Mouse (Mus musculus) intestine, embryonic 14.5 days (tissue): ENCODE measurements at regions not wholly inside any gene's neighbourhood (a gene's known extent, or its start where the extent isn't known, plus 50 kb on each side); places are given as distances from the start of the nearest gene placed in this dataset.

Experiments
- ATAC-seq: fragments of 200-750 bp; cut with Nextera tagmentation; replicated peaks from 2 replicates; pipeline ENCODE4 v1.8.0; 2017; ENCODE audit warnings: low read depth, moderate number of reproducible peaks, moderate TSS enrichment, moderate library complexity; ENCODE audit not compliant: low FRiP score, low TSS enrichment
- DNase-seq: peaks from one replicate; pipeline ENCODE4 v3.0.0-alpha.2; 2018; ENCODE audit warnings: low spot score
- H3K27ac ChIP-seq: fragments of 300-500 bp; sonication (generic); 2 replicates; pipeline ENCODE4 v1.5.1; 2014; ENCODE audit warnings: low read depth, mild to moderate bottlenecking, control low read depth
- H3K27me3 ChIP-seq: fragments of 300-500 bp; sonication (generic); replicated peaks from 2 replicates; pipeline ENCODE4 v1.6.1; 2014; ENCODE audit warnings: low read length, control low read depth; ENCODE audit not compliant: control insufficient read depth, insufficient read depth
- H3K36me3 ChIP-seq: fragments of 300-500 bp; sonication (generic); 2 replicates; pipeline ENCODE4 v1.6.1; 2014; ENCODE audit warnings: low read length, control low read depth; ENCODE audit not compliant: control insufficient read depth, insufficient read depth
- H3K4me1 ChIP-seq: fragments of 300-500 bp; sonication (generic); replicated peaks from 2 replicates; pipeline ENCODE4 v1.6.1; 2014; ENCODE audit warnings: low read length, control low read depth, mixed read lengths; ENCODE audit not compliant: control insufficient read depth, insufficient read depth
- H3K4me2 ChIP-seq: fragments of 300-500 bp; sonication (generic); 2 replicates; pipeline ENCODE4 v1.6.1; 2014; ENCODE audit warnings: low read length
- H3K4me3 ChIP-seq: fragments of 300-500 bp; sonication (generic); 2 replicates; pipeline ENCODE4 v1.5.1; 2014; ENCODE audit warnings: low read depth, low read length, control low read depth, mixed read lengths
- H3K9ac ChIP-seq: fragments of 300-500 bp; sonication (generic); 2 replicates; pipeline ENCODE4 v1.6.1; 2014; ENCODE audit warnings: mild to moderate bottlenecking, low read length
- H3K9me3 ChIP-seq: fragments of 300-500 bp; sonication (generic); 2 replicates; pipeline ENCODE4 v1.6.1; 2016; ENCODE audit warnings: low read length, control low read depth; ENCODE audit not compliant: control insufficient read depth
- WGBS: fragments of 180-500 bp; shearing (Covaris S2); extraction: QIAGEN DNeasy Blood & Tissue Kit; methylation state at CpG from one replicate; pipeline ENCODE4 v1.1.7; 2014; 5-methylcytosine and 5-hydroxymethylcytosine counted together

GRCm38 (mm10) chr2:8628007-8628406 lies 1118.6 kb upstream of the Celf2 start:
- Histone ChIP-seq H3K9ac (no peak overlapping the region), H3K27ac (no peak overlapping the region), H3K9me3 (no peaks in the 10 kb centered on the region), H3K4me2 (no peak overlapping the region), H3K36me3 (no peaks in the 10 kb centered on the region), H3K27me3 (no peaks in the 10 kb centered on the region), H3K4me3 (no peak overlapping the region), H3K4me1 (no peaks in the 10 kb centered on the region)
- DNase-seq (no peak), ATAC-seq (no peak)
- WGBS: 75% methylated on average over 1 of the region's 1 CpGs

- Histone ChIP-seq H3K27me3 (no peaks in the 10 kb centered on the region), H3K4me3 (no peak overlapping the region), H3K27ac (no peak overlapping the region), H3K36me3 (no peaks in the 10 kb centered on the region), H3K4me1 (no peaks in the 10 kb centered on the region), H3K9me3 (no peaks in the 10 kb centered on the region), H3K4me2 (no peak overlapping the region), H3K9ac (no peak overlapping the region)
- no peak for ATAC-seq
- WGBS: 91% methylated on average over 2 of the region's 2 CpGs
- DNase-seq: no peak
Measured at GRCm38 (mm10) chr2:8628485-8629208, 1119.3 kb upstream of the Celf2 start.

GRCm38 (mm10) chr2:8638082-8638481 lies 1128.7 kb upstream of the Celf2 start:
- Histone ChIP-seq H3K4me2 (0 out of 2 replicates have a peak overlapping the region, but pooled peaks have one; percentile 3), H3K27ac (no peak overlapping the region), H3K27me3 (no peaks in the 10 kb centered on the region), H3K36me3 (no peaks in the 10 kb centered on the region), H3K4me3 (no peak overlapping the region), H3K9ac (no peak overlapping the region), H3K4me1 (no peaks in the 10 kb centered on the region), H3K9me3 (no peaks in the 10 kb centered on the region)
- DNase-seq: peak; percentile 51
- 18% methylated on average over 7 of the region's 7 CpGs for WGBS
- no peak for ATAC-seq

- ATAC-seq (no peak), DNase-seq (no peak)
- 60% methylated on average over 3 of the region's 3 CpGs for WGBS
Measured at GRCm38 (mm10) chr2:8639282-8639681, 1129.9 kb upstream of the Celf2 start.

GRCm38 (mm10) chr2:8645463-8645862 lies 1136.1 kb upstream of the Celf2 start:
- H3K4me1 ChIP-seq: no peaks in the 10 kb centered on the region
- H3K9me3 ChIP-seq: no peaks in the 10 kb centered on the region
- DNase-seq: no peak
- H3K27me3 ChIP-seq: no peaks in the 10 kb centered on the region
- no peak overlapping the region for H3K4me2 ChIP-seq
- WGBS: 31% methylated on average over 1 of the region's 1 CpGs
- H3K27ac ChIP-seq: no peak overlapping the region
- H3K4me3 ChIP-seq: no peak overlapping the region
- no peak overlapping the region for H3K9ac ChIP-seq
- no peaks in the 10 kb centered on the region for H3K36me3 ChIP-seq
- no peak for ATAC-seq

More at GRCm38 (mm10) chr2:8639282-8639681, 1129.9 kb upstream of the Celf2 start:
- no peak overlapping the region for H3K9ac ChIP-seq
- no peaks in the 10 kb centered on the region for H3K27me3 ChIP-seq
- no peak overlapping the region for H3K4me2 ChIP-seq
- H3K4me1 ChIP-seq: no peaks in the 10 kb centered on the region
- no peaks in the 10 kb centered on the region for H3K36me3 ChIP-seq
- H3K4me3 ChIP-seq: no peak overlapping the region
- no peaks in the 10 kb centered on the region for H3K9me3 ChIP-seq
- no peak overlapping the region for H3K27ac ChIP-seq

- Histone ChIP-seq H3K27ac (no peak overlapping the region), H3K9me3 (no peaks in the 10 kb centered on the region), H3K4me3 (no peak overlapping the region), H3K4me2 (no peak overlapping the region), H3K9ac (no peak overlapping the region), H3K27me3 (no peaks in the 10 kb centered on the region), H3K36me3 (no peaks in the 10 kb centered on the region), H3K4me1 (no peaks in the 10 kb centered on the region)
- no peak for DNase-seq
- WGBS: 83% methylated on average over 7 of the region's 7 CpGs
- no peak for ATAC-seq
Measured at GRCm38 (mm10) chr2:8660544-8660943, 1151.2 kb upstream of the Celf2 start.

- Histone ChIP-seq H3K9me3 (no peaks in the 10 kb centered on the region), H3K27ac (no peak overlapping the region), H3K9ac (no peak overlapping the region), H3K4me2 (no peak overlapping the region), H3K4me3 (no peak overlapping the region), H3K27me3 (0 out of 2 replicates have a peak, but pooled peaks cover 6% of the 10 kb centered on the region), H3K36me3 (no peaks in the 10 kb centered on the region), H3K4me1 (no peaks in the 10 kb centered on the region)
- ATAC-seq: no peak; the same call in 1 of the 2 replicates
- DNase-seq: peak; percentile 80
- WGBS: 19% methylated on average over 10 of the region's 10 CpGs
Measured at GRCm38 (mm10) chr2:8673751-8674378, 1164.5 kb upstream of the Celf2 start.

GRCm38 (mm10) chr2:8675537-8675936 lies 1166.2 kb upstream of the Celf2 start:
- Histone ChIP-seq H3K27ac (no peak overlapping the region), H3K36me3 (no peaks in the 10 kb centered on the region), H3K9me3 (no peaks in the 10 kb centered on the region), H3K4me1 (no peaks in the 10 kb centered on the region), H3K27me3 (0 out of 2 replicates have a peak, but pooled peaks cover 6% of the 10 kb centered on the region), H3K9ac (no peak overlapping the region), H3K4me2 (no peak overlapping the region), H3K4me3 (no peak overlapping the region)
- ATAC-seq: no peak
- no peak for DNase-seq
- 69% methylated on average over 4 of the region's 4 CpGs for WGBS

- Histone ChIP-seq H3K36me3 (no peaks in the 10 kb centered on the region), H3K27ac (no peak overlapping the region), H3K4me3 (no peak overlapping the region), H3K4me1 (no peaks in the 10 kb centered on the region), H3K4me2 (no peak overlapping the region), H3K9me3 (no peaks in the 10 kb centered on the region), H3K27me3 (0 out of 2 replicates have a peak, but pooled peaks cover 6% of the 10 kb centered on the region), H3K9ac (no peak overlapping the region)
- DNase-seq (peak; percentile 73), ATAC-seq (no peak)
- 9% methylated on average over 4 of the region's 4 CpGs for whole genome bisulfite sequencing
Measured at GRCm38 (mm10) chr2:8676546-8676945, 1167.2 kb upstream of the Celf2 start.
